Mouse (Mus musculus): ENCODE results near the gene Hist1h2af. TPM values are rescaled to one million over a fixed set of nuclear protein-coding genes. Genes with fewer than 3 reads are reported as not detected.
"Not testable (repeated sequence)": the region's sequence is repeated elsewhere in the genome, so short reads cannot be mapped to it uniquely, and the experiment has no call there.

The Hist1h2af gene
- polyA plus RNA-seq, 1 experiment from 2014 or later = 5.1 TPM

DNA sequence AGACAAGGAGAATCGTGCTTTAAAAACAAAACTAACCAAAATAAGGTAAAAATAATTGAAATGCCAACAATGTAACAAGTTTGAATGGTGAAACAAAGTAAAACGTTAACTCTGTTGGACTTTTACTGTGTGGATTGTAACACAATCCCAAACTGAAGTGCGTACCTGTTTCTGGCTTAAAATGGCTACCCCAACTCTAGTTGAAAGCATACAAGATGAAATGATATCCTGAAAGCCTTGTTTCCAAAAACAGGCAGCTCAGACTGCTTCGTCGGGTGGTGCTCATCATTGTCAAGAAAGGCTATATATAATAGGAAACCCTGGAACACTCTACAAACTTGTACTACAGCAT, 27.8 kb downstream of the Hist1h2af start:
- Histone ChIP-seq H3K4me3 (ENCODE audit: low read depth, low read length) (peak overlapping the region; percentile 31), H3K27ac (replicated peaks; ENCODE audit: low read depth, low read length) (peak overlapping the region; percentile 96), H3K4me2 (ENCODE audit: low read depth, severe bottlenecking) (peak overlapping the region; percentile 54)
- 0% methylated on average over 2 of the region's 5 CpGs for WGBS
- ATAC-seq (ENCODE audit: insufficient number of reproducible peaks, low FRiP score, low TSS enrichment, low read depth); H3K36me3 ChIP-seq (ENCODE audit: control insufficient read depth, insufficient read depth, low read length); H3K27me3 ChIP-seq (ENCODE audit: control insufficient read depth, insufficient read depth, low read length); DNase-seq (ENCODE audit: low spot score); H3K9me3 ChIP-seq (ENCODE audit: control insufficient read depth, low read length); H3K9ac ChIP-seq (ENCODE audit: low read length); H3K4me1 ChIP-seq (ENCODE audit: control insufficient read depth, insufficient read depth, low read length): not testable (repeated sequence)

DNA sequence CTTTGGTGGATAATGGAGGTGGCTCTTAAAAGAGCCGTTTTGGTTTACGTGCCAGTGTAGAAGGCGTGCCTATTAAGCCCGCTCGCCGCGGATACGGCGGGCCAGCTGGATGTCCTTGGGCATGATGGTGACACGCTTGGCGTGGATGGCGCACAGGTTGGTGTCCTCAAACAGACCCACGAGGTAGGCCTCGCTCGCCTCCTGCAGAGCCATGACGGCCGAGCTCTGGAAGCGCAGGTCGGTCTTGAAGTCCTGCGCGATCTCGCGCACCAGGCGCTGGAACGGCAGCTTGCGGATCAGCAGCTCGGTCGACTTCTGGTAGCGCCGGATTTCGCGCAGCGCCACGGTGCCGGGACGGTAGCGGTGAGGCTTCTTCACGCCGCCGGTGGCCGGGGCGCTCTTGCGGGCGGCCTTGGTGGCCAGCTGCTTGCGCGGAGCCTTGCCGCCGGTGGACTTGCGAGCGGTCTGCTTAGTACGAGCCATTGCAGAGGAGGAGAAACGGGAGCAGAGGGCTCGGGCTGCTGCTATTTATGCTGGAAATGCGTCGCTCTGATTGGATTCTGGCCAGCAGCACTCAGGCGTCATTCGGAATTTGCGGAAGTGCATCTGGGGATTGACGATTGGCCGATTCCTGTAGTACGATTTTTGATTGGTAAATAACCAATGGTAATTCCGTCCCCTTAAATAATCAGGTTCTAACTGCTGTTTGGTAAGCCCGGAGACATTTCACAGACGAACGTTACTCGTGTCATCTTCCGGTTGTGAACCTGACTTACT, 28.4 kb downstream of the Hist1h2af start, which contains the start of gene Hist1h3e:
TSS of gene Hist1h3e (minus strand) at position 487 of the 777 bp plus-strand sequence.
- under 1% methylated on average over 42 of the region's 67 CpGs for WGBS

DNA sequence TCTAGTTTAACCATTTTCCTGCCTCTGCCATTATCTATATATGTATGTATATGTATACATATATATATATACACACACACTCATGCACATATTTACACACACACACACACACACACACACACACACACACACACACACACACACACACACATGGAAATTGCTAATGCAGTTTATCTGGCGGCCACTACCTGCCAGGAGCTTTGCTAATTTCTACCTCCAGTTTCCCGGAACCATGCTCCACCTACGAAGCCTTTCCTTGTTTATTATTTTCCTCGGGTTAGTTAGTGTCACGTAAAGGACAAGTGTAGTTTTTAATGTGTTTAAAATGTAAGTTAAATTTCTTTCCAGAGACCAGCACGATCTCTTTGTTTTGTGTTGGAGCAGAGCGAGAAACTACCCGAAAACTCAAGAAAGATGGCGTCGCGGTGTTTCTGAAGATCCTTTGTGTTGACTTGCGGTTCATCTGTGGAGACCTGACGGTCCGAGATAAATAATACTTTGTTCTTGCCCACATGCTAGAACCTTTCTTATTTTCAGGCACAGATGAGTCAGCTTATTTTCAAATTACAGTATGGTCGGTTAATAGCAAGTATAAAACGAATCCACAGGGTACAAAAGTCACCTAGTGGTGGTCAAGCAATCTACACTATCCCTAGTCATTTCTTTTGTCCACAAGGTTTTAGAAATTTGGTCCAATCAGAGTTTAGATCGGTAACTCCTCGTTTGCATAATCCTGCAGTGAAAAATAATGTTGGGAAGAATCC, 29.2 kb downstream of the Hist1h2af start:
- Histone ChIP-seq H3K9ac (ENCODE audit: low read length) (peak overlapping the region; percentile 53), H3K4me1 (ENCODE audit: control insufficient read depth, insufficient read depth, low read length) (no peaks in the 10 kb centered on the region), H3K9me3 (ENCODE audit: control insufficient read depth, low read length) (no peaks in the 10 kb centered on the region), H3K27ac (replicated peaks; ENCODE audit: low read depth, low read length) (peak overlapping the region; percentile 96), H3K4me3 (ENCODE audit: low read depth, low read length) (peak overlapping the region; percentile 18), H3K4me2 (ENCODE audit: low read depth, severe bottlenecking) (peak overlapping the region; percentile 54), H3K27me3 (ENCODE audit: control insufficient read depth, insufficient read depth, low read length) (no peaks in the 10 kb centered on the region), H3K36me3 (ENCODE audit: control insufficient read depth, insufficient read depth, low read length) (no peaks in the 10 kb centered on the region)
- 4% methylated on average over 18 of the region's 18 CpGs for WGBS
- ATAC-seq (ENCODE audit: insufficient number of reproducible peaks, low FRiP score, low TSS enrichment, low read depth) = peak; percentile 65; the same call in 1 of the 2 replicates
- DNase-seq (ENCODE audit: low spot score) = peak; percentile 64

More for the DNA sequence above, 28.4 kb downstream of the Hist1h2af start, which contains the start of gene Hist1h3e:
- not testable (repeated sequence) for H3K27me3 ChIP-seq (ENCODE audit: control insufficient read depth, insufficient read depth, low read length); H3K4me1 ChIP-seq (ENCODE audit: control insufficient read depth, insufficient read depth, low read length); H3K36me3 ChIP-seq (ENCODE audit: control insufficient read depth, insufficient read depth, low read length); H3K9me3 ChIP-seq (ENCODE audit: control insufficient read depth, low read length)
- Histone ChIP-seq H3K4me2 (ENCODE audit: low read depth, severe bottlenecking) (peak within 1 kb of the TSS; percentile 54), H3K27ac (replicated peaks; ENCODE audit: low read depth, low read length) (peak within 1 kb of the TSS; percentile 96), H3K4me3 (ENCODE audit: low read depth, low read length) (peak within 1 kb of the TSS; percentile 31), H3K9ac (ENCODE audit: low read length) (peak within 1 kb of the TSS; percentile 53)
- ATAC-seq (ENCODE audit: insufficient number of reproducible peaks, low FRiP score, low TSS enrichment, low read depth) (peak; percentile 99), DNase-seq (ENCODE audit: low spot score) (peak; percentile 96)

DNA sequence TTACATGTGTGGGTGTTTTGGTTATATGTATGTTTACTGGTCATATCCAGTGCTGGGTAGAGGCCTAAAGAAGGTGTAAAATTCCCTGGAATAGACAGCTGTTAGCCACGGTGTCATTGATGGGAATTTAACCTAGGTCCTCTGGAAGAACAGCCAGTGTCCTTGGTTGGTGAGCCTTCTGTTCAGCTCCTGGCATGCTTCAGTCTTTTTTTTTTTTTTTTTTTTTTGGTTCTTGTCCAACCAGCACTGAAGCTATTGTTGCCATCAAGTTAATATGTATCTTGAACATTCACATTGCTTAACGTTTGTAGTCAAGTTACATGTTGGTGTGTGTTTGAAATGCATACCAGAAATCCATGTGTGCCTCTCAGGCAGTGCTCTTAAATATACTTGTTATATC, 30.8 kb downstream of the Hist1h2af start:
- no peak for ATAC-seq (ENCODE audit: insufficient number of reproducible peaks, low FRiP score, low TSS enrichment, low read depth)
- Histone ChIP-seq H3K27ac (replicated peaks; ENCODE audit: low read depth, low read length) (peak overlapping the region; percentile 96; the same call in 1 of the 2 replicates), H3K4me3 (ENCODE audit: low read depth, low read length) (no peak overlapping the region), H3K9ac (ENCODE audit: low read length) (no peak overlapping the region), H3K36me3 (ENCODE audit: control insufficient read depth, insufficient read depth, low read length) (no peaks in the 10 kb centered on the region), H3K4me2 (ENCODE audit: low read depth, severe bottlenecking) (no peak overlapping the region), H3K9me3 (ENCODE audit: control insufficient read depth, low read length) (no peaks in the 10 kb centered on the region), H3K27me3 (ENCODE audit: control insufficient read depth, insufficient read depth, low read length) (no peaks in the 10 kb centered on the region), H3K4me1 (ENCODE audit: control insufficient read depth, insufficient read depth, low read length) (no peaks in the 10 kb centered on the region)
- 91% methylated on average over 2 of the region's 2 CpGs for WGBS
- DNase-seq (ENCODE audit: low spot score) = no peak

DNA sequence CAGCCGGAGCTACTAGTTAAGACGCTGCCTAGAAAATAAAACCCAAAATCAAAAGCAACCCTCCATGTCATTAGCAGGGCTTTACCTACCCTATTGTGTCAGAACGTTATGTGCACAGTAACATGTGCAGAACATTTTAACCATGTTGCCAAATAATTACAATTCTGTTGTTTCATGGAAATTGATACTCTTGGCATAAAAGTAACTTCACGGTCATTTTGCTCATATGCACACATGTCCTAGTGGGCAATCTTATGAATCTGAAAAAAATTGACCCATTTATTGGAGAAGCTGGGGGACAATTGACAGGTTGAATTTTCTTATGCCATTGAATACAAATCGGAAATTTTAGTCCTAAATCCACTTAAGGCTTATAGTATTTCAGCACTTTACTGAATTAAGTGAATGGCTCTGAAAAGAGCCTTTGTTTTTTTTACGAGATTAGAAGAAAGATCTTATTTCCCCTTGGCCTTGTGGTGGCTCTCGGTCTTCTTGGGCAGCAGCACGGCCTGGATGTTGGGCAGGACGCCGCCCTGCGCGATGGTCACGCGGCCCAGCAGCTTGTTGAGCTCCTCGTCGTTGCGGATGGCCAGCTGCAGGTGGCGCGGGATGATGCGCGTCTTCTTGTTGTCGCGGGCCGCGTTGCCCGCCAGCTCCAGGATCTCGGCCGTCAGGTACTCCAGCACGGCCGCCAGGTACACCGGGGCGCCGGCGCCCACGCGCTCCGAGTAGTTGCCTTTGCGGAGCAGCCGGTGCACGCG, 36.7 kb downstream of the Hist1h2af start:
- peak overlapping the region; percentile 26 for H3K4me3 ChIP-seq (ENCODE audit: low read depth, low read length)
- DNase-seq (ENCODE audit: low spot score) = peak; percentile 46
- H3K27me3 ChIP-seq (ENCODE audit: control insufficient read depth, insufficient read depth, low read length); H3K9me3 ChIP-seq (ENCODE audit: control insufficient read depth, low read length); H3K36me3 ChIP-seq (ENCODE audit: control insufficient read depth, insufficient read depth, low read length); H3K4me1 ChIP-seq (ENCODE audit: control insufficient read depth, insufficient read depth, low read length); ATAC-seq (ENCODE audit: insufficient number of reproducible peaks, low FRiP score, low TSS enrichment, low read depth): not testable (repeated sequence)
- H3K4me2 ChIP-seq (ENCODE audit: low read depth, severe bottlenecking) = peak overlapping the region; percentile 47
- H3K9ac ChIP-seq (ENCODE audit: low read length) = peak overlapping the region; percentile 62
- peak overlapping the region; percentile 95 for H3K27ac ChIP-seq (replicated peaks; ENCODE audit: low read depth, low read length)
- WGBS = 1% methylated on average over 19 of the region's 41 CpGs

DNA sequence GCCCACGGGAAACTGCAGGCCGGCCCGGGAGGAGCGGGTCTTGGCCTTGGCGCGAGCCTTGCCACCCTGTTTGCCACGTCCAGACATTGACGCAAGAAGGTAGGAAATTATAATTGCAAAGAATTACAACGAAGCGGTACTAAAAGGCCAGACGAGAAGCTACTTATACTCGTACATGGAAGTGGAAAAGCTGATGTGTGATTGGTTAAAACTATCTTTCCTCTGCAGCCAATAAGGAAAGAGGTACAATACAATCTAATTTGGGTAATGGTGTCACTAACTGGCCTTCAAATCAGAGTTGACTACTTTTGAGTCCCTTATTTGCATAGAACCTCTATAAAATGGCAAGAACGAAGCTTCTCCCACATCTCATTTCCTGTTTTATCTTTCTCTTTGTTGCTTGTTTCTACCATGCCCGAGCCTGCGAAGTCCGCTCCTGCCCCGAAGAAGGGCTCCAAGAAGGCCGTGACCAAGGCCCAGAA, 37.4 kb downstream of the Hist1h2af start, which contains the start of the genes Hist1h2ae and Hist1h2bg:
TSS of gene Hist1h2ae (minus strand) at position 199 of the 482 bp plus-strand sequence.
TSS of gene Hist1h2bg (plus strand) at position 375 of the 482 bp plus-strand sequence.
- peak; percentile 93 for ATAC-seq (ENCODE audit: insufficient number of reproducible peaks, low FRiP score, low TSS enrichment, low read depth)
- WGBS = under 1% methylated on average over 18 of the region's 18 CpGs
- H3K9ac ChIP-seq (ENCODE audit: low read length) = peak within 1 kb of the TSS; percentile 71

DNA sequence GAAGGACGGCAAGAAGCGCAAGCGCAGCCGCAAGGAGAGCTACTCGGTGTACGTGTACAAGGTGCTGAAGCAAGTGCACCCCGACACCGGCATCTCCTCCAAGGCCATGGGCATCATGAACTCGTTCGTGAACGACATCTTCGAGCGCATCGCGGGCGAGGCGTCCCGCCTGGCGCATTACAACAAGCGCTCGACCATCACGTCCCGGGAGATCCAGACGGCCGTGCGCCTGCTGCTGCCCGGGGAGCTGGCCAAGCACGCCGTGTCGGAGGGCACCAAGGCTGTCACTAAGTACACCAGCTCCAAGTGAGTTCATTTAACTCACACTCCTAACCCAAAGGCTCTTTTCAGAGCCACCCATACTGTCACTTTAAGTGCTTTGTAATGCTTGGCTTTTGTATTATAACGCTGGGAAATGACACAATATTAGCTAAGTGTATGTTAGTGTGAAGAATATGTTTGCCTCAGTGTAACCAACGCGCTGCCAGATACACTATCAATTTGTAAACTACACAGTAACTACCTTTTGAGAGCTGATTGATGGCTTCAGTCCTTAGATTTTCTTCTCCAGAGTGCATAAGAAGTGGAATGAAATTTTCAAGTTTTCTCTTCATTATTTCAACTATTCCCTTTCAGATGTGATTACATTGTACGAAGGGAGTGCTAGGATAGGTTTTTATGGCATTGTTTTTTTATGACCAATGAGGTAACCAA, 38.0 kb downstream of the Hist1h2af start:
- Histone ChIP-seq H3K9ac (ENCODE audit: low read length) (peak overlapping the region; percentile 71), H3K4me2 (ENCODE audit: low read depth, severe bottlenecking) (peak overlapping the region; percentile 80), H3K4me3 (ENCODE audit: low read depth, low read length) (peak overlapping the region; percentile 32), H3K27ac (replicated peaks; ENCODE audit: low read depth, low read length) (peak overlapping the region; percentile 95)
- H3K27me3 ChIP-seq (ENCODE audit: control insufficient read depth, insufficient read depth, low read length); H3K36me3 ChIP-seq (ENCODE audit: control insufficient read depth, insufficient read depth, low read length); H3K4me1 ChIP-seq (ENCODE audit: control insufficient read depth, insufficient read depth, low read length); H3K9me3 ChIP-seq (ENCODE audit: control insufficient read depth, low read length); ATAC-seq (ENCODE audit: insufficient number of reproducible peaks, low FRiP score, low TSS enrichment, low read depth): not testable (repeated sequence)
- DNase-seq (ENCODE audit: low spot score) = peak; percentile 60
- under 1% methylated on average over 9 of the region's 34 CpGs for WGBS

More for the DNA sequence above, 37.4 kb downstream of the Hist1h2af start, which contains the start of the genes Hist1h2ae and Hist1h2bg:
- no peaks in the 10 kb centered on the region for H3K27me3 ChIP-seq (ENCODE audit: control insufficient read depth, insufficient read depth, low read length)
- DNase-seq (ENCODE audit: low spot score) = peak; percentile 78
- H3K27ac ChIP-seq (replicated peaks; ENCODE audit: low read depth, low read length) = peak within 1 kb of the TSS; percentile 95
- H3K36me3 ChIP-seq (ENCODE audit: control insufficient read depth, insufficient read depth, low read length) = no peaks in the 10 kb centered on the region
- peak within 1 kb of the TSS; percentile 32 for H3K4me3 ChIP-seq (ENCODE audit: low read depth, low read length)
- H3K4me2 ChIP-seq (ENCODE audit: low read depth, severe bottlenecking) = peak within 1 kb of the TSS; percentile 80
- no peaks in the 10 kb centered on the region for H3K9me3 ChIP-seq (ENCODE audit: control insufficient read depth, low read length)
- H3K4me1 ChIP-seq (ENCODE audit: control insufficient read depth, insufficient read depth, low read length) = 0 out of 2 replicates have a peak, but pooled peaks cover 3% of the 10 kb centered on the region
